Mouse (Mus musculus): ENCODE results near the gene Smim11. TPM values are rescaled to one million over a fixed set of nuclear protein-coding genes. Genes with fewer than 3 reads are reported as not detected.

Smim11 gene
- total and polyA plus RNA-seq, 3 experiments = 85.8 to 127 (median 93.0) TPM

DNA sequence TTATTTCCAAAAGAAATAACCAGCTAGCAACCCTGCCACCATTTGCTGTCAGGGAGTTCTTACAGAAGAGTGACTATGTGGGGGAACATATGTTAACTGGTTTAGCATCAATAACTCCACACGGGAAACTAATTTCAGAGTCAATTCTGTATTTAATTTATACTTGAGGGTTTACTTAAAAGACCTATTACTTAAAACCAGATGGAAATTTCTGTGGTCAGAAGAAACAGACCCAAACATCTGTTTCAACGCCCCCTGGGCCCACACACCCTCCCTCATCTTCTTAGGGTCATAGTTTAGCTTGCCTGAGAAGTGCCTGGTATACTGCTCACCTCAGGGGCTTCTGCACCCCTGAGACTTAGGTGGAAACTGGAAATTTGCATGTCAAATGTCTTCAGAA, 52.8 kb downstream of the Smim11 start (continued):
- TF ChIP-seq MEF2A (IDR thresholded peaks at IDR 0.05; ENCODE audit: borderline replicate concordance, low read depth, low read length) (no peak), RAD21 (IDR thresholded peaks at IDR 0.05; ENCODE audit: low read depth, low read length) (no peak), SIN3A (IDR thresholded peaks at IDR 0.05; ENCODE audit: low read length) (no peak), MAFK (IDR thresholded peaks at IDR 0.05; ENCODE audit: insufficient replicate concordance, low read length) (0 out of 2 replicates have a peak, but pooled peaks have one; percentile 48), ELF1 (IDR thresholded peaks at IDR 0.05; ENCODE audit: low read depth, low read length) (no peak), EP300 (IDR thresholded peaks at IDR 0.05; ENCODE audit: low read length) (peak; percentile 71), KAT2A (IDR thresholded peaks at IDR 0.05; ENCODE audit: insufficient replicate concordance, low read length) (no peak), BHLHE40 (IDR thresholded peaks at IDR 0.05; ENCODE audit: low read depth, low read length) (peak; percentile 22; the same call in 1 of the 2 replicates), CHD1 (IDR thresholded peaks at IDR 0.05; ENCODE audit: low read depth, low read length) (no peak), MAX (IDR thresholded peaks at IDR 0.05; ENCODE audit: low read length) (no peak; the same call in 1 of the 2 replicates), USF1 (IDR thresholded peaks at IDR 0.05; ENCODE audit: low read depth, low read length) (no peak), POLR2A (IDR thresholded peaks at IDR 0.05; ENCODE audit: low read depth, low read length) (no peak), SMC3 (IDR thresholded peaks at IDR 0.05; ENCODE audit: low read depth, low read length) (no peak), MYC (IDR thresholded peaks at IDR 0.05; ENCODE audit: low read depth, low read length) (no peak), E2F4 (IDR thresholded peaks at IDR 0.05; ENCODE audit: insufficient replicate concordance, low read depth, low read length) (no peak), JUND (conservative IDR thresholded peaks at IDR 0.05; ENCODE audit: low read depth, low read length) (peak; percentile 34), RCOR1 (conservative IDR thresholded peaks at IDR 0.05; ENCODE audit: low read depth, low read length) (no peak), NRF1 (IDR thresholded peaks at IDR 0.05; ENCODE audit: low read depth, low read length) (no peak)

DNA sequence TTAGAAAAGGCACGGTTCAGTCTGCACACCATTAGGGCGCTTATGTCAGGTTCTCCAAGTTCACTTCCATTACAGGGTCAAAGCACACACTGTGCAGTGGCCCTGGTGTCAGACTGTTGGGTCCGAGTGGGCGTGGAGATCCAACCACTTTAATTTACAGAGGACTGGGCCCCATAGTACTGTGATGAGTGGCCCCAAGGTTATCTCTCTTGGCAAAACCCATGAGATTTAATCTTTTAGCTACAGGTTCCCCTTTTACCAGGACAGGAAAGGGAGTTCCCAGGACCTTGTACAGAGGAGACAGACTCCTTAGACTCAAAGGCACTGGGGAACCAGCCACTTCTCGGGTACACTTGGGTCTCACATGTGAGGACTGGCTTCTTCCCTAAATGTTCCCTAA, 54.3 kb downstream of the Smim11 start:
- H3K9ac ChIP-seq (ENCODE audit: insufficient read depth, low read depth) = no peak overlapping the region
- in situ Hi-C loops (cut with MboI; ENCODE audit: low pct_ligation_motif_present, low pct_unique_long_range_greater_than_20kb, low sequenced_read_pairs) = no loop called here
- no peak overlapping the region for H3K4me2 ChIP-seq (ENCODE audit: insufficient read depth, low read depth, poor library complexity, severe bottlenecking)
- H3K27me3 ChIP-seq (replicated peaks) = no peaks in the 10 kb centered on the region
- dilution Hi-C loops (cut with MboI; ENCODE audit: extremely low pct_ligation_motif_present, extremely low pct_unique_long_range_greater_than_20kb, low sequenced_read_pairs) = no loop called here
- no peak overlapping the region for H3K4me3 ChIP-seq (replicated peaks in 1 of 3; ENCODE audit: low read depth in 2 of 3, low read length in 2 of 3, poor library complexity in 1 of 3)
- H3K36me3 ChIP-seq (replicated peaks in 1 of 2; ENCODE audit: control insufficient read depth in 1 of 2, insufficient read depth in 1 of 2, low read length in 1 of 2) = no peaks in the 10 kb centered on the region
- peaks cover 23 to 44% of the 10 kb centered on the region in 2 experiments for H3K4me1 ChIP-seq (ENCODE audit: control insufficient read depth in 1 of 2, insufficient read depth in 2 of 2)
- no peaks in the 10 kb centered on the region for H3K79me2 ChIP-seq (replicated peaks; ENCODE audit: control insufficient read depth, extremely low read depth, insufficient read depth, poor library complexity, severe bottlenecking)
- H3K9me3 ChIP-seq (replicated peaks; ENCODE audit: low read length) = no peaks in the 10 kb centered on the region
- DNase-seq (ENCODE audit: extremely low read depth) = no peak
- TF ChIP-seq ETS1 (conservative IDR thresholded peaks at IDR 0.05; ENCODE audit: low read depth, low read length) = no peak
- TF ChIP-seq ZMIZ1 (IDR thresholded peaks at IDR 0.05; ENCODE audit: low read depth, low read length) = no peak
- no peak for TF ChIP-seq JUND (conservative IDR thresholded peaks at IDR 0.05; ENCODE audit: low read depth, low read length)
- TF ChIP-seq ZKSCAN1 (IDR thresholded peaks at IDR 0.05; ENCODE audit: borderline replicate concordance, low read depth, low read length) = no peak
- TF ChIP-seq E2F4 (IDR thresholded peaks at IDR 0.05; ENCODE audit: insufficient replicate concordance, low read depth, low read length) = no peak
- TF ChIP-seq MXI1 (IDR thresholded peaks at IDR 0.05; ENCODE audit: low read depth, low read length) = no peak
- no peak for TF ChIP-seq RCOR1 (conservative IDR thresholded peaks at IDR 0.05; ENCODE audit: low read depth, low read length)
- no peak overlapping the region for H3K27ac ChIP-seq (ENCODE audit: insufficient read depth, low read depth)

All from CH12.LX (cell line).